Mouse (Mus musculus) layer of hippocampus, adult 9-10 months (tissue): ENCODE measurements around the gene Pcp4l1.
A peak's percentile ranks its signal among the peaks of the same experiment; 100 is the strongest.

Source experiments
- DNase-seq: peaks from one replicate; pipeline ENCODE4 v3.0.0; 2022; ENCODE audit warnings: low spot score

The Pcp4l1 gene

GRCm38 (mm10) chr1:171221281-171222193 is 25.5 kb upstream of the Pcp4l1 start:
- no peak for DNase-seq

- DNase-seq = peak; percentile 86
Measured at GRCm38 (mm10) chr1:171220871-171221270, 24.8 kb upstream of the Pcp4l1 start.

- DNase-seq = no peak
Measured at GRCm38 (mm10) chr1:171216241-171216955, 20.3 kb upstream of the Pcp4l1 start.

GRCm38 (mm10) chr1:171213801-171214496 is 17.9 kb upstream of the Pcp4l1 start, which contains the start of gene Nr1i3:
Gene Nr1i3 (plus strand): TSS chr1:171213970.
- DNase-seq = no peak

- no peak for DNase-seq
Measured at GRCm38 (mm10) chr1:171212854-171213253, 16.8 kb upstream of the Pcp4l1 start.

GRCm38 (mm10) chr1:171209409-171209808 is 13.3 kb upstream of the Pcp4l1 start:
- no peak for DNase-seq

GRCm38 (mm10) chr1:171205704-171206493 is 9.8 kb upstream of the Pcp4l1 start:
- DNase-seq = no peak

GRCm38 (mm10) chr1:171204249-171204644 is 8.2 kb upstream of the Pcp4l1 start:
- DNase-seq = no peak

GRCm38 (mm10) chr1:171203471-171204248 is 7.6 kb upstream of the Pcp4l1 start:
- DNase-seq = no peak

- DNase-seq = no peak
Measured at GRCm38 (mm10) chr1:171200769-171201168, 4.7 kb upstream of the Pcp4l1 start.

GRCm38 (mm10) chr1:171199532-171199931 is 3.5 kb upstream of the Pcp4l1 start:
- no peak for DNase-seq

- DNase-seq = no peak
Measured at GRCm38 (mm10) chr1:171195046-171195822, 834 bp downstream of the Pcp4l1 start.

GRCm38 (mm10) chr1:171193911-171194830 is 1.9 kb downstream of the Pcp4l1 start:
- no peak for DNase-seq

GRCm38 (mm10) chr1:171193093-171193840 is 2.8 kb downstream of the Pcp4l1 start:
- DNase-seq = no peak

- DNase-seq = no peak
Measured at GRCm38 (mm10) chr1:171192283-171192682, 3.8 kb downstream of the Pcp4l1 start.

- no peak for DNase-seq
Measured at GRCm38 (mm10) chr1:171190832-171191231, 5.2 kb downstream of the Pcp4l1 start.

GRCm38 (mm10) chr1:171189476-171190114 is 6.5 kb downstream of the Pcp4l1 start:
- no peak for DNase-seq

- DNase-seq = no peak
Measured at GRCm38 (mm10) chr1:171189046-171189445, 7.0 kb downstream of the Pcp4l1 start.
